Mouse (Mus musculus) embryonic facial prominence, embryonic 10.5 days (tissue): ENCODE measurements around the gene Ano6. TPM values are rescaled to one million over a fixed set of nuclear protein-coding genes. Genes with fewer than 3 reads are reported as not detected.

Source experiments
- DNase-seq: peaks from one replicate; pipeline ENCODE4 v3.0.0-alpha.2; 2017; ENCODE audit warnings: low spot score
- H3K27ac ChIP-seq: fragments of 300-500 bp; sonication (generic); replicated peaks from 2 replicates; pipeline ENCODE4 v1.5.1; 2016; ENCODE audit warnings: mild to moderate bottlenecking
- H3K27me3 ChIP-seq: fragments of 300-500 bp; sonication (generic); replicated peaks from 2 replicates; pipeline ENCODE4 v1.6.1; 2016; ENCODE audit warnings: low read depth, mild to moderate bottlenecking; ENCODE audit not compliant: poor library complexity, severe bottlenecking
- H3K36me3 ChIP-seq: fragments of 300-500 bp; sonication (generic); replicated peaks from 2 replicates; pipeline ENCODE4 v1.6.1; 2016; ENCODE audit warnings: mild to moderate bottlenecking, moderate library complexity
- H3K4me1 ChIP-seq: fragments of 300-500 bp; sonication (generic); 2 replicates; pipeline ENCODE4 v1.6.1; 2016
- H3K4me3 ChIP-seq: fragments of 300-500 bp; sonication (generic); 2 replicates; pipeline ENCODE4 v1.5.1; 2016; ENCODE audit warnings: mild to moderate bottlenecking, moderate library complexity
- H3K9me3 ChIP-seq: fragments of 300-500 bp; sonication (generic); 2 replicates; pipeline ENCODE4 v1.6.1; 2016; ENCODE audit warnings: mild to moderate bottlenecking
- WGBS: fragments of 180-500 bp; shearing (Covaris S2); methylation state at CpG from one replicate; pipeline ENCODE4 v1.1.7; 2016; 5-methylcytosine and 5-hydroxymethylcytosine counted together
- polyA plus RNA-seq: library from polyadenylated mRNA; unstranded; fragments of >200 nt; fragmentation: Nextera tagmentation; extraction: Ambion mirVana; gene quantifications from 2 replicates; pipeline ENCODE4 v1.2.1, GENCODE M21; 2016

Gene Ano6
- polyA plus RNA-seq = 40.5 and 41.6 TPM in 2 replicates

GRCm38 (mm10) chr15:95790529-95791071, at the start of gene Ano6:
Gene Ano6, plus strand, starts transcription at chr15:95790843.
- H3K27me3 ChIP-seq = peaks cover 14% of the 10 kb centered on the region
- WGBS = under 1% methylated on average over 51 of the region's 51 CpGs
- peak within 1 kb of the TSS; percentile 93 for H3K27ac ChIP-seq

DNA sequence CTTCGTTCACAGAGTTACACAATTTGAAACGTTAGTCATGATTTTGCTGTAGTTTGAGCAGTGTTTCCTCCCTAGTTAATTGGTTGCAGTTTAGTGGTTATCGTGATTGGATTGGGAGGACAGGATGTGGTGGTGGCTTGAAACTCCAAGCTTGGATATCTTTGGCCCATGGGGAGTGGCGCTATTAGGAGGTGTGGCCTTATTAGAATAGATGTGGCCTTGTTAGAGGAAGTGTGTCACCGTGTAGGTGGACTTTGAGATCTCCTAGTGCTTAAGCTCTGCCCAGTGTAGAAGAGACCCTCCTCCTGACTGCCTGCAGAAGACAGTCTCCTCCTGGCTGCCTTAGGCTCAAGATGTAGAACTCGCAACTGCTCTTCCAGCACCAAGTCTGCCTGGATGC, 47.7 kb upstream of the Ano6 start:
- Histone ChIP-seq H3K4me1 (peaks cover 10% of the 10 kb centered on the region; the same call in 1 of the 2 replicates), H3K27me3 (no peaks in the 10 kb centered on the region), H3K27ac (no peak overlapping the region), H3K4me3 (no peak overlapping the region), H3K9me3 (no peaks in the 10 kb centered on the region), H3K36me3 (no peaks in the 10 kb centered on the region)
- DNase-seq = no peak
- 82% methylated on average over 6 of the region's 6 CpGs for WGBS

More at GRCm38 (mm10) chr15:95790529-95791071, at the start of gene Ano6:
- peak within 1 kb of the TSS; percentile 91 for H3K4me3 ChIP-seq
- H3K9me3 ChIP-seq = no peaks in the 10 kb centered on the region
- DNase-seq = peak; percentile 97
- H3K4me1 ChIP-seq = peaks cover 36% of the 10 kb centered on the region
- peaks cover 13% of the 10 kb centered on the region; the same call in 1 of the 2 replicates for H3K36me3 ChIP-seq

DNA sequence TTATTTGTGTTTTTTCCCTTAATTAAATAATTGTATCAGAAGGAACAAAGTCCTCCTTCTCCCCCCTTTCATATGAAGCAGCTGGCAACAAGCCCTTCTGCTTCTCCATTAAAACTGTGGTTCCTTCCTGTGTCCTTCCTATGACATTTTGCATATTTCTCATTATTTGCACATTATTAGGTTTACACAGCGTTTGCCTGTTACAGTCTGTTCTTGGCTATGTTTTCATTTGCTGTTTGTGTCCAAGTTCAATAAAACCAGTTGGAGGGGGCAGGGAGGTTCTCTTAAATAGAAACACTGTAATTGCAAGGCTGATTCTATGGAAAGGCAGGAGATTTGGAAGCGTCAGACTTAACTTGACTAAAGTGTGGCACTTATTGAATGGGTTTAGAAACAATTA, 46.8 kb upstream of the Ano6 start:
- no peak for DNase-seq
- Histone ChIP-seq H3K9me3 (no peaks in the 10 kb centered on the region), H3K4me3 (no peak overlapping the region), H3K27ac (no peak overlapping the region), H3K27me3 (no peaks in the 10 kb centered on the region), H3K4me1 (peaks cover 10% of the 10 kb centered on the region; the same call in 1 of the 2 replicates), H3K36me3 (no peaks in the 10 kb centered on the region)
- WGBS = 90% methylated on average over 2 of the region's 2 CpGs

DNA sequence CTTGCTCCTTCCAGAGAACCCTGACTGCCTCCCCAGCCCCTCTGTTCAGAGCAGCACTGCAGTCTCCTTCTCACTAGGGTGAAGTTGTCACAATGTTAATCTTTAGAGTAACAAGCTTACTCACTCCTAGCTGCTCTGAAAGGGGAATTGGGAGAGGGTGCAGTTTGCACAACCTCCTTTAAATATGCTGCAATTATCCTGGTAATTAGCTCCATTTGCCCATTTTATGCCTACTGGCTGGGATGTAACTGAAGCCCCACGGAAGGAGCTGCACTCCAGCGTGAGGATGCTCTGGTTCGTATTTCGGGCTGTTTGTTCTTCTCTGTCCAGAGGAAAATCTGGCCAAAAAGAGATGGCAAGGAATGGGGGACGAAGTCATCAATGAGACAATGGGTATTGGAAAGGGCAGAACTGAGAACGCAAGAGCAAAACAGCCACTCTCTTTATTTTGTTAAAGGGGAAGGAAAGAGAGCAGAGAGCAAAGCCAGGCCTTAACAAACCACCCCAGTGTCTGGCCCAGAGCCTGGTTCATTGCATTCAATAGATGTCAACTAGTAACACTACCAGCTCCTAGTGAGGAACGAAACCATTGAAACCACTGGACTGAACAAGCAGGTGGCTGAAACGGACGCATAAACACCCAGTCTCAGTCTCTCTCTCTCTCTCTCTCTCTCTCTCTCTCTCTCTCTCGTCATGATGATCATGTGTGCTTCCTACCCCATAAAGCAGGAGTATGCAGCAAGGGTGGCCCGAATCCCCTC, 45.1 kb upstream of the Ano6 start:
- Histone ChIP-seq H3K36me3 (no peaks in the 10 kb centered on the region), H3K4me1 (peaks cover 10% of the 10 kb centered on the region; the same call in 1 of the 2 replicates), H3K27ac (no peak overlapping the region), H3K9me3 (no peaks in the 10 kb centered on the region), H3K4me3 (no peak overlapping the region), H3K27me3 (no peaks in the 10 kb centered on the region)
- no peak for DNase-seq
- WGBS = 65% methylated on average over 11 of the region's 11 CpGs

DNA sequence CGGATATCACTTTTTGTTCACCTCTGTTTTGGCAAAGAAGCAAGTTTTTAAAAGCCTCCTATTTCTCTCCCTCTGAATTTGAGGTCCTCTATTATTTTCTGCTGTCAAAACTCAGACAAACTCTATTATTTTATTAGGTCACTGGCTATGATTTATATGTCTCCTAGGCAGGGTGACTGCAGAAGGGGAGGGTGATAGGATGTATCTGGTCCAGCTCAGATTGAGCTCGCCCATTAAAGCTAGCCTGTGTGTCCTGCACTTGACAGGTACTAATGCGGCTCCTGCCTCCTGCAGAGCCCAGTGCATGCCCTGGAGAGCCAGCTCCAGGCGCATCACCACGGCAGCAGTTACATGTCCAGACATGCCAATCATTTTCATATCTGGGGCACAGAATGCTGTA, 44.1 kb upstream of the Ano6 start:
- H3K9me3 ChIP-seq = no peaks in the 10 kb centered on the region
- no peak overlapping the region for H3K27ac ChIP-seq
- peaks cover 10% of the 10 kb centered on the region; the same call in 1 of the 2 replicates for H3K4me1 ChIP-seq
- H3K4me3 ChIP-seq = no peak overlapping the region
- WGBS = 87% methylated on average over 5 of the region's 5 CpGs
- no peaks in the 10 kb centered on the region for H3K27me3 ChIP-seq
- DNase-seq = no peak
- no peaks in the 10 kb centered on the region for H3K36me3 ChIP-seq

GRCm38 (mm10) chr15:95746955-95747931, 43.4 kb upstream of the Ano6 start:
- H3K4me3 ChIP-seq = no peak overlapping the region
- H3K4me1 ChIP-seq = peaks cover 10% of the 10 kb centered on the region; the same call in 1 of the 2 replicates
- H3K36me3 ChIP-seq = no peaks in the 10 kb centered on the region
- no peak for DNase-seq
- no peaks in the 10 kb centered on the region for H3K9me3 ChIP-seq
- 85% methylated on average over 16 of the region's 16 CpGs for WGBS
- no peaks in the 10 kb centered on the region for H3K27me3 ChIP-seq
- no peak overlapping the region for H3K27ac ChIP-seq

GRCm38 (mm10) chr15:95749216-95749615, 41.4 kb upstream of the Ano6 start:
- Histone ChIP-seq H3K27me3 (no peaks in the 10 kb centered on the region), H3K4me1 (peaks cover 10% of the 10 kb centered on the region; the same call in 1 of the 2 replicates), H3K27ac (no peak overlapping the region), H3K9me3 (no peaks in the 10 kb centered on the region), H3K4me3 (no peak overlapping the region), H3K36me3 (no peaks in the 10 kb centered on the region)
- no peak for DNase-seq
- WGBS = 87% methylated on average over 5 of the region's 5 CpGs

DNA sequence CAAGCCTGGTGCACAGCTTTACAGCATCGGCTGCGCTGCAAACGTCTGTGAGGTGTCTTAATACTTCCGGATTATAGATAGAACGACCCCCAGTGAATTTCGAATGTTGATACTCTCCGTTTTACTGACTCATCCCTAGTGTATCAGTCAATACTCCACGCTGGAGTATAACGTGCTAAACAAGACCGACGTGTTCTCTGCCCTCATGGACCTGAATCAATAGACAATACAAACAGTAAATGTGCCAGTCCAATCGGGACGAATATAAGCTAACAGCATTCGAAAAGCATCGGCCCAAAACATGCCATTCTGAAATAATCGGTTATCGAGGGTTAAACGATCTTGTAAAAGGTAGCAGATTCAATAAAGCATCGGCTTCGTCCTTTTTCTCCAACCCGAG, 40.6 kb upstream of the Ano6 start:
- H3K4me1 ChIP-seq = peaks cover 10% of the 10 kb centered on the region; the same call in 1 of the 2 replicates
- H3K27me3 ChIP-seq = no peaks in the 10 kb centered on the region
- no peak overlapping the region for H3K27ac ChIP-seq
- WGBS = 93% methylated on average over 21 of the region's 21 CpGs
- no peak for DNase-seq
- no peak overlapping the region for H3K4me3 ChIP-seq
- H3K36me3 ChIP-seq = no peaks in the 10 kb centered on the region
- no peaks in the 10 kb centered on the region for H3K9me3 ChIP-seq

DNA sequence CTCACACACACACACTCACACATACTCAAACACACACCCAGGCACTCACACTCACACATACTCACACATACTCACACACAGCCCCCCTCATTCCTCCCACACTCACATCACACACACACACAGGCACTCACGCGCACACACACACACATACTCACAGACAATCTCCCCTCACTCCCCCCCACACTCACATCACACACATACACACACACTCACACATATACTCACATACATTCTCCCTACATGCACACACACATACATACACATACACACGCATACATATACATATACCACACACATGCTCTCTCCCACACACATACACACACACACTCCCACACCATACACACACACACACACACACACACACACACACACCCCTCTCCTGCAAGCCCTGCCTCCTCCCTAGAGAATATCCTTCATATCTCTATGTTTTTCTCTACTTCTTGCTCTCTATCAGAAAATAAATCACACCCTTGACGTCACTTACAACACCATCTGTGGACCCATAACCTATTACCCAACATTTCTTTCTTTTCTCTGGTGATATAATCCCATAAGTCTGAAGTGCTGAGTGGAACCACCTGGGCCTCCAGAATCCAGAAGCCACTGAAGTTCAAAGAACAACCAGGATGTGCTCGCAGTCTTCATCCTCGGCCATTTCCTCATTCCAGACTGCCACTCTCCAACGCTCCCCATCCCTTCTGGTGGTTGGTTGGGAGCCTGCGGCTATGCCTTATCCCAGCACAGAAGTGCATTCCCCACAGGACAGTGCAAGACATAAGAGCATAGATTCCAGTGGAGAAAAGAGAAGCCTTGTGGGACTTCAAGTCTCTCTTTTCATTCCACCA, 38.6 kb upstream of the Ano6 start:
- H3K36me3 ChIP-seq = no peaks in the 10 kb centered on the region
- no peak overlapping the region for H3K4me3 ChIP-seq
- no peak for DNase-seq
- WGBS = 86% methylated on average over 8 of the region's 8 CpGs
- no peaks in the 10 kb centered on the region for H3K27me3 ChIP-seq
- no peaks in the 10 kb centered on the region for H3K4me1 ChIP-seq
- no peak overlapping the region for H3K27ac ChIP-seq
- no peaks in the 10 kb centered on the region for H3K9me3 ChIP-seq

GRCm38 (mm10) chr15:95752677-95753019, 38.0 kb upstream of the Ano6 start:
- no peak for DNase-seq
- Histone ChIP-seq H3K4me1 (no peaks in the 10 kb centered on the region), H3K9me3 (no peaks in the 10 kb centered on the region), H3K27me3 (no peaks in the 10 kb centered on the region), H3K4me3 (no peak overlapping the region), H3K27ac (no peak overlapping the region), H3K36me3 (no peaks in the 10 kb centered on the region)
- WGBS = 93% methylated on average over 5 of the region's 5 CpGs

DNA sequence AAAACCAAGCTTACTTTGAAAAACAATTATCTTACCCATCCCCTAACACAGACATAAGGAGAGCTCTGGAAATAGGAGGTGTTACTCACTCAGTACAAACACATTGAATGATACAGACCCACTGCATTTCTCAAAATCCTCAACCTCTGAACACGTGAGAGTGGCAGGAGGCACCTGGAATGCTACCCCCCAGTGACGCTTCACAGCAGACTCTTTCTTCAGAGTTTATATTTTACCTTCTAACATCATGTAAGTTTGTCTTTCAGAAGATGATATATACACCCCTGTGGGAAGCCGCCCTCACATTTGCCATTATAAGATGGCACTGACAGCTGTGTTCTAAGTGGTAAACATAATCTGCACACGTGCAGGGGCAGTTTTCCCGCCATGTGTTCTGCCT, 37.6 kb upstream of the Ano6 start:
- DNase-seq = no peak
- 84% methylated on average over 4 of the region's 5 CpGs for WGBS
- Histone ChIP-seq H3K4me3 (no peak overlapping the region), H3K27me3 (no peaks in the 10 kb centered on the region), H3K27ac (no peak overlapping the region), H3K4me1 (no peaks in the 10 kb centered on the region), H3K9me3 (no peaks in the 10 kb centered on the region), H3K36me3 (no peaks in the 10 kb centered on the region)

DNA sequence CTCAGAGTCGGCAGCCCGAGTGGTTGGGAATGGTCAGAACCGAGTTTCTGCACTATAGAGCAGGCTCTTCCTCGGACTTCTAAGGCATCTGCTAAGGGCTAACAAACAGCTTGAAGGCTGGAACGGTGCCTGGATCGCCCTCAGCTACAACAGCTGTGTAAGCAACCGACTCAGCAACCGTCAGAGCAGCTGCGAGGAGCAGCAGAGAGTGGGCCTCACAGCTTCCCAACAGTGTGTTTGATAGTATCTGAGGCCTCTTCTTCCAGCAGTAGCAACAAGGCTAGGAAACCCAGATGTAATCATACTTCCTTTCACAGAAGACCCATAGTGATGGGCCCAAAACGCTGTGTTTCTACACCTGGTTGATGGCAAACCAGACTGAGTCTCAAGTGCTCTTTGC, 33.5 kb upstream of the Ano6 start:
- WGBS = 63% methylated on average over 10 of the region's 10 CpGs
- Histone ChIP-seq H3K27ac (no peak overlapping the region), H3K9me3 (no peaks in the 10 kb centered on the region), H3K4me1 (no peaks in the 10 kb centered on the region), H3K4me3 (no peak overlapping the region), H3K27me3 (no peaks in the 10 kb centered on the region), H3K36me3 (no peaks in the 10 kb centered on the region)
- DNase-seq = no peak
